Comparison of ENCODE assay signal across 8 mouse cellular contexts in genomic region chr11:55419678-55420307, GRCm38 (mm10). TPM values are rescaled to one million over a fixed set of nuclear protein-coding genes. Genes with fewer than 3 reads are reported as not detected.
DNase-seq lines count a peak whose midpoint lies in the region; ATAC-seq and TF ChIP-seq lines count a peak whose summit lies in the region.

No protein-coding gene starts in this region.

- H3K4me2 ChIP-seq in forebrain, embryonic 16.5 days (ENCODE audit: low read length), result peak overlapping the region; percentile 43
- H3K4me2 ChIP-seq in midbrain, embryonic 12.5 days (replicated peaks), result peak overlapping the region; percentile 59

- H3K27ac ChIP-seq in forebrain, embryonic 16.5 days (ENCODE audit: low read length), result peak overlapping the region; percentile 53; the same call in 1 of the 2 replicates
- H3K27ac ChIP-seq in hindbrain, embryonic 10.5 days, result peak overlapping the region; percentile 93
- H3K27ac ChIP-seq in limb, embryonic 10.5 days, result peak overlapping the region; percentile 85
- peak overlapping the region; percentile 84 for H3K27ac ChIP-seq in midbrain, embryonic 12.5 days (replicated peaks)
- H3K27ac ChIP-seq in testis, adult 2 months (ENCODE audit: control insufficient read depth, insufficient read depth, low read depth, low read length), result peak overlapping the region; percentile 91

- peaks cover 52% of the 10 kb centered on the region for H3K79me2 ChIP-seq in C2C12 (ENCODE audit: control insufficient read depth, insufficient read depth)

- peak; percentile 73; the same call in 1 of the 2 replicates for ATAC-seq in forebrain, embryonic 16.5 days
- peak; percentile 51 for ATAC-seq in midbrain, embryonic 12.5 days (ENCODE audit: low FRiP score, low read depth)

- intact Hi-C loops in left cerebral cortex, postnatal 36 days (cut with DNase I), result no loop called here

- peak; percentile 84 for TF ChIP-seq POLR2A in testis, adult 2 months (IDR thresholded peaks at IDR 0.05; ENCODE audit: control insufficient read depth, low read depth, low read length)

- no peaks in the 10 kb centered on the region for H3K27me3 ChIP-seq in C2C12 (ENCODE audit: control insufficient read depth, insufficient read depth, insufficient read length)
- H3K27me3 ChIP-seq in forebrain, embryonic 16.5 days (replicated peaks; ENCODE audit: control insufficient read depth, insufficient read depth, low read length), result no peaks in the 10 kb centered on the region
- H3K27me3 ChIP-seq in hindbrain, embryonic 10.5 days (ENCODE audit: insufficient read depth, poor library complexity, severe bottlenecking), result no peaks in the 10 kb centered on the region
- no peaks in the 10 kb centered on the region; the same call in 1 of the 2 replicates for H3K27me3 ChIP-seq in limb, embryonic 10.5 days (ENCODE audit: low read depth, poor library complexity, severe bottlenecking)
- H3K27me3 ChIP-seq in midbrain, embryonic 12.5 days, result peaks cover 4% of the 10 kb centered on the region; the same call in 1 of the 2 replicates
- no peaks in the 10 kb centered on the region for H3K27me3 ChIP-seq in testis, adult 2 months (ENCODE audit: control insufficient read depth, insufficient read depth, low read length)

- peaks cover 38% of the 10 kb centered on the region for H3K4me1 ChIP-seq in forebrain, embryonic 16.5 days (replicated peaks; ENCODE audit: control insufficient read depth, insufficient read depth, low read length)
- H3K4me1 ChIP-seq in hindbrain, embryonic 10.5 days (replicated peaks), result peaks cover 70% of the 10 kb centered on the region
- peaks cover 44% of the 10 kb centered on the region for H3K4me1 ChIP-seq in limb, embryonic 10.5 days
- peaks cover 55% of the 10 kb centered on the region for H3K4me1 ChIP-seq in midbrain, embryonic 12.5 days
- H3K4me1 ChIP-seq in testis, adult 2 months (ENCODE audit: control insufficient read depth, insufficient read depth, low read length), result peaks cover 5% of the 10 kb centered on the region

- H3K79me3 ChIP-seq in C2C12 (ENCODE audit: low read depth), result peaks cover 43% of the 10 kb centered on the region

- no peaks in the 10 kb centered on the region for H3K9me3 ChIP-seq in forebrain, embryonic 16.5 days (ENCODE audit: control insufficient read depth, low read length)
- no peaks in the 10 kb centered on the region for H3K9me3 ChIP-seq in hindbrain, embryonic 10.5 days
- no peaks in the 10 kb centered on the region for H3K9me3 ChIP-seq in limb, embryonic 10.5 days (replicated peaks)
- no peaks in the 10 kb centered on the region for H3K9me3 ChIP-seq in midbrain, embryonic 12.5 days

- H3ac ChIP-seq in C2C12 (ENCODE audit: control insufficient read depth, insufficient read length, low read depth), result peak overlapping the region; percentile 89

- H3K4me3 ChIP-seq in C2C12 (ENCODE audit: insufficient read depth, poor library complexity, severe bottlenecking), result peak overlapping the region; percentile 75
- peak overlapping the region; percentile 22 for H3K4me3 ChIP-seq in forebrain, embryonic 16.5 days (replicated peaks; ENCODE audit: low read length)
- H3K4me3 ChIP-seq in hindbrain, embryonic 10.5 days, result peak overlapping the region; percentile 61
- peak overlapping the region; percentile 57 for H3K4me3 ChIP-seq in limb, embryonic 10.5 days
- H3K4me3 ChIP-seq in midbrain, embryonic 12.5 days, result peak overlapping the region; percentile 41
- H3K4me3 ChIP-seq in testis, adult 2 months (ENCODE audit: control insufficient read depth, low read depth, low read length), result peak overlapping the region; percentile 80

- TF ChIP-seq CTCF in C2C12 (IDR thresholded peaks at IDR 0.05; ENCODE audit: control insufficient read depth, insufficient read depth, insufficient read length), result no peak
- TF ChIP-seq CTCF in testis, adult 2 months (IDR thresholded peaks at IDR 0.05; ENCODE audit: control insufficient read depth, insufficient read depth, insufficient replicate concordance, low read depth, low read length), result no peak

- peaks cover 21% of the 10 kb centered on the region for H3K36me3 ChIP-seq in C2C12 (ENCODE audit: control insufficient read depth, insufficient read depth)
- H3K36me3 ChIP-seq in forebrain, embryonic 16.5 days (ENCODE audit: control insufficient read depth, insufficient read depth), result no peaks in the 10 kb centered on the region
- peaks cover 4% of the 10 kb centered on the region; the same call in 1 of the 2 replicates for H3K36me3 ChIP-seq in hindbrain, embryonic 10.5 days
- no peaks in the 10 kb centered on the region for H3K36me3 ChIP-seq in limb, embryonic 10.5 days
- H3K36me3 ChIP-seq in midbrain, embryonic 12.5 days, result no peaks in the 10 kb centered on the region
- H3K36me3 ChIP-seq in testis, adult 2 months (ENCODE audit: control insufficient read depth, insufficient read depth, low read length), result no peaks in the 10 kb centered on the region

- H3K9ac ChIP-seq in forebrain, embryonic 16.5 days (replicated peaks; ENCODE audit: low read depth, low read length), result peak overlapping the region; percentile 35
- H3K9ac ChIP-seq in midbrain, embryonic 12.5 days (replicated peaks), result peak overlapping the region; percentile 61

- 5% methylated on average over 9 of the region's 9 CpGs for WGBS in forebrain, embryonic 16.5 days
- 2% methylated on average over 9 of the region's 9 CpGs for WGBS in hindbrain, embryonic 10.5 days
- 5% methylated on average over 9 of the region's 9 CpGs for WGBS in limb, embryonic 10.5 days
- WGBS in midbrain, embryonic 12.5 days, result under 1% methylated on average over 9 of the region's 9 CpGs

- peak; percentile 77 for DNase-seq in adrenal gland, adult 8-10 months
- DNase-seq in hindbrain, embryonic 10.5 days (ENCODE audit: low spot score), result peak; percentile 75
- peak; percentile 71 for DNase-seq in limb, embryonic 10.5 days (ENCODE audit: low spot score)
- no peak for DNase-seq in left cerebral cortex, postnatal 36 days (ENCODE audit: low spot score in 2 of 2)

TF ChIP-seq in C2C12, 6 proteins besides CTCF, POLR2A, EP300 and RAD21:
- TF ChIP-seq MYOD1 (IDR thresholded peaks at IDR 0.05; ENCODE audit: control insufficient read depth, insufficient read length, low read depth) (peak; percentile 40), USF1 (IDR thresholded peaks at IDR 0.05; ENCODE audit: low read depth) (no peak), MAX (IDR thresholded peaks at IDR 0.05) (peak; percentile 25), CEBPB (IDR thresholded peaks at IDR 0.05; ENCODE audit: low read depth) (no peak)
TF ChIP-seq in C2C12: peak in this region for 2.

RNA-seq across cellular contexts. Expression of gene Sparc, which starts 3.2 kb away (rescaled TPM):
- 632 TPM for polyA plus RNA-seq in C2C12 (2012; fragmentation: generic; extraction: Trizol)
- total RNA-seq in adrenal gland, adult 8-10 months (2022), result 1,000 to 10,000 TPM; 1,201 to 2,025 (median 1,729) TPM
- 316 and 452 TPM in 2 replicates for polyA plus RNA-seq in forebrain, embryonic 16.5 days (2015; fragmentation: Nextera tagmentation; extraction: Ambion mirVana)
- polyA plus RNA-seq in hindbrain, embryonic 10.5 days (2016; fragmentation: Nextera tagmentation; extraction: Ambion mirVana), result 400 and 454 TPM in 2 replicates
- 183 and 211 TPM in 2 replicates for polyA plus RNA-seq in limb, embryonic 10.5 days (2016; fragmentation: Nextera tagmentation; extraction: Ambion mirVana)
- polyA plus RNA-seq in midbrain, embryonic 12.5 days (2016; fragmentation: Nextera tagmentation; extraction: Ambion mirVana), result 470 and 579 TPM in 2 replicates
- polyA plus RNA-seq in testis, adult 2 months (2012; rRNA removed), result 374 and 406 TPM in 2 replicates
- 100 to 1,000 TPM; 215 to 224 TPM for total RNA-seq in left cerebral cortex, postnatal 36 days (2021)

RNA-seq across cellular contexts. Expression of gene Atox1, which starts 41.2 kb away (rescaled TPM):
- 365 TPM for polyA plus RNA-seq in C2C12 (2012; fragmentation: generic; extraction: Trizol)
- total RNA-seq in adrenal gland, adult 8-10 months (2022), result 100 to 1,000 TPM; 171 to 396 (median 303) TPM
- 218 and 221 TPM in 2 replicates for polyA plus RNA-seq in forebrain, embryonic 16.5 days (2015; fragmentation: Nextera tagmentation; extraction: Ambion mirVana)
- polyA plus RNA-seq in hindbrain, embryonic 10.5 days (2016; fragmentation: Nextera tagmentation; extraction: Ambion mirVana), result 269 and 322 TPM in 2 replicates
- 224 and 237 TPM in 2 replicates for polyA plus RNA-seq in limb, embryonic 10.5 days (2016; fragmentation: Nextera tagmentation; extraction: Ambion mirVana)
- polyA plus RNA-seq in midbrain, embryonic 12.5 days (2016; fragmentation: Nextera tagmentation; extraction: Ambion mirVana), result 232 and 237 TPM in 2 replicates
- 142 and 164 TPM in 2 replicates for polyA plus RNA-seq in testis, adult 2 months (2012; rRNA removed)
- 100 to 1,000 TPM in 1 of 2 experiments, 10 to 100 TPM in 1; 88.1 to 111 TPM for total RNA-seq in left cerebral cortex, postnatal 36 days (2021)

RNA-seq across cellular contexts. Expression of gene G3bp1, which starts 49.7 kb away (rescaled TPM):
- polyA plus RNA-seq in C2C12 (2012; fragmentation: generic; extraction: Trizol), result 82.5 TPM
- 10 to 100 TPM; 49.8 to 58.6 (median 57.0) TPM for total RNA-seq in adrenal gland, adult 8-10 months (2022)
- 144 and 158 TPM in 2 replicates for polyA plus RNA-seq in forebrain, embryonic 16.5 days (2015; fragmentation: Nextera tagmentation; extraction: Ambion mirVana)
- polyA plus RNA-seq in hindbrain, embryonic 10.5 days (2016; fragmentation: Nextera tagmentation; extraction: Ambion mirVana), result 221 and 269 TPM in 2 replicates
- 267 and 279 TPM in 2 replicates for polyA plus RNA-seq in limb, embryonic 10.5 days (2016; fragmentation: Nextera tagmentation; extraction: Ambion mirVana)
- 209 and 215 TPM in 2 replicates for polyA plus RNA-seq in midbrain, embryonic 12.5 days (2016; fragmentation: Nextera tagmentation; extraction: Ambion mirVana)
- 10.0 and 10.7 TPM in 2 replicates for polyA plus RNA-seq in testis, adult 2 months (2012; rRNA removed)
- total RNA-seq in left cerebral cortex, postnatal 36 days (2021), result 10 to 100 TPM; 31.3 to 34.0 TPM

Comparison
In these comparisons a context has a peak if more than half of its experiments do, and no peak if none do; other contexts are left out.
1. H3K4me3 ChIP-seq: peak in every context shown above with its lines; median percentile 80 in testis, adult 2 months; 75 in C2C12; 61 in hindbrain, embryonic 10.5 days; 57 in limb, embryonic 10.5 days; 41 in midbrain, embryonic 12.5 days; 22 in forebrain, embryonic 16.5 days.
2. DNase-seq: peak in adrenal gland, adult 8-10 months (single experiment), hindbrain, embryonic 10.5 days (single experiment) and limb, embryonic 10.5 days (single experiment); none in left cerebral cortex, postnatal 36 days (0 of 2).
3. Peak in every context shown above with its lines, with median percentiles within 50 percentile points of each other: H3K27ac ChIP-seq.